In the genomic region with DNA sequence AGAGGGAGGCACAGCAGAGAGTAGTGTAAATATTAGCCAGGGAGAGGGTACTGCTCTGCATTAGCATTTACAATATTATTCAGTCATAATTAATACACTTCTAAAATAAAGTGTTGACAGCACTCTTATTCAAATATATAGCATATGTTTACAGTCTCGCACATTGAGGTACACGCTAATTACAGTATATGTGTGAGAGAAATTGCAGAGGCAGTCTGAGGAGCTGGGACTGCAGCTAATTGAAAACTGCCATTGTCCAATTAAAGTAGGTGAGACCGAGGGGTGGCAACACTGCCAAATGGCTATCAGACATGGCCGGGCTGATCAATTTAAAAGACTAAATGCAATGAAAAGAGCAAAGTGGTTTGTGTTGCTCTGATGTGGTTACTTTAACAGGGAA, we compare ENCODE assay signal across 20 mouse cellular contexts.
A peak's percentile ranks its signal among the peaks of the same experiment; 100 is the strongest.
DNase-seq lines count a peak whose midpoint lies in the region; ATAC-seq lines count a peak whose summit lies in the region.
"Had no signal": no experiment of that assay in that cellular context is flagged by ENCODE, and none has a peak within 500 bp of the region (broad histone marks: within the 10 kb centered on the region; RNA-seq: fewer than 3 reads in every experiment).

No protein-coding gene starts in this region.

- no peak overlapping the region for H3K4me3 ChIP-seq in forebrain, embryonic 12.5 days (replicated peaks)
- H3K4me3 ChIP-seq in forebrain, embryonic 10.5 days: no peak overlapping the region
- H3K4me3 ChIP-seq in forebrain, embryonic 13.5 days: no peak overlapping the region
- no peak overlapping the region for H3K4me3 ChIP-seq in forebrain, embryonic 15.5 days
- H3K4me3 ChIP-seq: embryonic facial prominence, embryonic 13.5 days; embryonic facial prominence, embryonic 15.5 days; erythroblast, embryonic 14.5 days had no signal

- DNase-seq in forebrain, embryonic 10.5 days (ENCODE audit: extremely low spot score, low spot score): no peak
- DNase-seq in adrenal gland, adult (ENCODE audit: inconsistent age in 2 of 2, low spot score in 1 of 2): no peak
- no peak for DNase-seq in urinary bladder, adult 18-20 months (ENCODE audit: low spot score in 2 of 2)
- no peak for DNase-seq in heart, postnatal 14 days
- DNase-seq: adrenal gland, adult 8-10 months; adrenal gland, postnatal 14 days; adrenal gland, postnatal 36 days; cerebellum, adult 11 months; cerebellum, adult 18-20 months; cerebellum, adult 8-10 months; cerebellum, adult 9-11 months; cerebellum, postnatal 14 days; cerebellum, postnatal 36 days; embryo, embryonic 11 days had no signal

- H3K27ac ChIP-seq in forebrain, embryonic 12.5 days: no peak overlapping the region
- no peak overlapping the region for H3K27ac ChIP-seq in forebrain, embryonic 10.5 days
- H3K27ac ChIP-seq in forebrain, embryonic 13.5 days: no peak overlapping the region
- peak overlapping the region; percentile 37; the same call in 1 of the 2 replicates for H3K27ac ChIP-seq in forebrain, embryonic 15.5 days (replicated peaks)
- H3K27ac ChIP-seq: embryonic facial prominence, embryonic 13.5 days; embryonic facial prominence, embryonic 15.5 days had no signal

- ATAC-seq in forebrain, embryonic 12.5 days (ENCODE audit: low FRiP score): peak; percentile 39; the same call in 1 of the 2 replicates
- peak; percentile 87 for ATAC-seq in forebrain, embryonic 13.5 days
- ATAC-seq in forebrain, embryonic 15.5 days (replicated peaks): peak; percentile 89

- H3K4me2 ChIP-seq in forebrain, embryonic 12.5 days: no peak overlapping the region
- H3K4me2 ChIP-seq in forebrain, embryonic 13.5 days: no peak overlapping the region
- H3K4me2 ChIP-seq in forebrain, embryonic 15.5 days (replicated peaks): no peak overlapping the region
- H3K4me2 ChIP-seq: embryonic facial prominence, embryonic 13.5 days; embryonic facial prominence, embryonic 15.5 days had no signal

- no peaks in the 10 kb centered on the region for H3K27me3 ChIP-seq in forebrain, embryonic 12.5 days
- H3K27me3 ChIP-seq in forebrain, embryonic 10.5 days (ENCODE audit: poor library complexity, severe bottlenecking): no peaks in the 10 kb centered on the region
- no peaks in the 10 kb centered on the region for H3K27me3 ChIP-seq in forebrain, embryonic 13.5 days
- no peaks in the 10 kb centered on the region for H3K27me3 ChIP-seq in forebrain, embryonic 15.5 days
- H3K27me3 ChIP-seq: embryonic facial prominence, embryonic 13.5 days; embryonic facial prominence, embryonic 15.5 days had no signal

- no peak overlapping the region for H3K9ac ChIP-seq in forebrain, embryonic 12.5 days
- H3K9ac ChIP-seq in forebrain, embryonic 13.5 days: no peak overlapping the region
- no peak overlapping the region for H3K9ac ChIP-seq in forebrain, embryonic 15.5 days (replicated peaks)
- H3K9ac ChIP-seq: embryonic facial prominence, embryonic 13.5 days; embryonic facial prominence, embryonic 15.5 days had no signal

- WGBS in forebrain, embryonic 12.5 days: 52% methylated on average over 4 of the region's 4 CpGs
- WGBS in forebrain, embryonic 10.5 days: 81% methylated on average over 4 of the region's 4 CpGs
- WGBS in forebrain, embryonic 13.5 days: 51% methylated on average over 4 of the region's 4 CpGs
- 32% methylated on average over 4 of the region's 4 CpGs for WGBS in forebrain, embryonic 15.5 days

- H3K9me3 ChIP-seq in forebrain, embryonic 12.5 days: no peaks in the 10 kb centered on the region
- no peaks in the 10 kb centered on the region for H3K9me3 ChIP-seq in forebrain, embryonic 10.5 days
- H3K9me3 ChIP-seq in forebrain, embryonic 13.5 days (replicated peaks): no peaks in the 10 kb centered on the region
- H3K9me3 ChIP-seq in forebrain, embryonic 15.5 days: no peaks in the 10 kb centered on the region
- H3K9me3 ChIP-seq: embryonic facial prominence, embryonic 13.5 days; embryonic facial prominence, embryonic 15.5 days had no signal

- intact Hi-C loops in heart, postnatal 14 days (cut with DNase I): no loop called here

- no peaks in the 10 kb centered on the region for H3K4me1 ChIP-seq in forebrain, embryonic 12.5 days
- no peaks in the 10 kb centered on the region for H3K4me1 ChIP-seq in forebrain, embryonic 10.5 days
- H3K4me1 ChIP-seq in forebrain, embryonic 13.5 days: no peaks in the 10 kb centered on the region
- H3K4me1 ChIP-seq in forebrain, embryonic 15.5 days: 0 out of 2 replicates have a peak, but pooled peaks cover 5% of the 10 kb centered on the region
- H3K4me1 ChIP-seq: embryonic facial prominence, embryonic 13.5 days; embryonic facial prominence, embryonic 15.5 days had no signal

- H3K36me3 ChIP-seq in forebrain, embryonic 12.5 days (replicated peaks): no peaks in the 10 kb centered on the region
- H3K36me3 ChIP-seq in forebrain, embryonic 10.5 days (replicated peaks): no peaks in the 10 kb centered on the region
- H3K36me3 ChIP-seq in forebrain, embryonic 13.5 days (ENCODE audit: poor library complexity, severe bottlenecking): no peaks in the 10 kb centered on the region
- H3K36me3 ChIP-seq in forebrain, embryonic 15.5 days: no peaks in the 10 kb centered on the region
- H3K36me3 ChIP-seq: embryonic facial prominence, embryonic 13.5 days; embryonic facial prominence, embryonic 15.5 days had no signal

Comparison
In these comparisons a context has a peak if more than half of its experiments do, and no peak if none do; other contexts are left out.
1. ATAC-seq: peak in every context shown above with its lines; median percentile 89 in forebrain, embryonic 15.5 days; 87 in forebrain, embryonic 13.5 days; 39 in forebrain, embryonic 12.5 days.